Mouse (Mus musculus) myocyte (in vitro differentiated cells): ENCODE results near the gene Dydc2.

Experiments
- CEBPB ChIP-seq: IDR thresholded peaks from 2 replicates; pipeline ENCODE4 v1.6.1; 2011; ENCODE audit warnings: mild to moderate bottlenecking, moderate library complexity; ENCODE audit not compliant: poor library complexity, insufficient read depth, severe bottlenecking
- E2F4 ChIP-seq: IDR thresholded peaks from one replicate; pipeline ENCODE4 v1.6.1; 2011; ENCODE audit warnings: mild to moderate bottlenecking, control low read depth, moderate library complexity; ENCODE audit not compliant: insufficient read depth
- MAX ChIP-seq: IDR thresholded peaks from one replicate; pipeline ENCODE4 v1.6.1; 2011; ENCODE audit warnings: low read depth, mild to moderate bottlenecking, control low read depth
- MYOD1 ChIP-seq, 3 experiments: IDR thresholded peaks; one replicate each; pipeline ENCODE4 v1.6.1; 2011; ENCODE audit warnings: control low read depth in 2 of 3, low read depth in 2 of 3, mild to moderate bottlenecking in 2 of 3, moderate library complexity in 1 of 3; ENCODE audit not compliant: insufficient read length in 2 of 3, control insufficient read depth in 1 of 3
- MYOG ChIP-seq, 3 experiments: IDR thresholded peaks; one replicate each; pipeline ENCODE4 v1.6.1; 2011; ENCODE audit warnings: control low read depth in 2 of 3, low read depth in 2 of 3, mild to moderate bottlenecking in 2 of 3; ENCODE audit not compliant: insufficient read length in 2 of 3, control insufficient read depth in 1 of 3, insufficient read depth in 1 of 3
- POLR2A ChIP-seq: IDR thresholded peaks from one replicate; pipeline ENCODE4 v1.6.1; 2011; ENCODE audit warnings: low read depth, mild to moderate bottlenecking, control low read depth, moderate library complexity; ENCODE audit not compliant: insufficient read length
- POLR2AphosphoS2 ChIP-seq: IDR thresholded peaks from one replicate; pipeline ENCODE4 v1.6.1; 2011; ENCODE audit warnings: low read depth, control low read depth; ENCODE audit not compliant: insufficient read length
- REST ChIP-seq: IDR thresholded peaks from one replicate; pipeline ENCODE4 v1.6.1; 2011; ENCODE audit warnings: mild to moderate bottlenecking, control low read depth, moderate library complexity; ENCODE audit not compliant: insufficient read depth, insufficient read length
- SRF ChIP-seq: IDR thresholded peaks from one replicate; pipeline ENCODE4 v1.6.1; 2011; ENCODE audit warnings: low read depth; ENCODE audit not compliant: control insufficient read depth, insufficient read length
- TCF12 ChIP-seq: IDR thresholded peaks from one replicate; pipeline ENCODE4 v1.6.1; 2011; ENCODE audit warnings: mild to moderate bottlenecking, control low read depth; ENCODE audit not compliant: poor library complexity, insufficient read depth, severe bottlenecking
- TCF3 ChIP-seq: IDR thresholded peaks from one replicate; pipeline ENCODE4 v1.6.1; 2011; ENCODE audit warnings: low read depth, control low read depth; ENCODE audit not compliant: insufficient read length
- USF1 ChIP-seq: IDR thresholded peaks from one replicate; pipeline ENCODE4 v1.6.1; 2011; ENCODE audit warnings: low read depth, mild to moderate bottlenecking, control low read depth, moderate library complexity

- TF ChIP-seq MAX: no peak
- TF ChIP-seq POLR2A: no peak
- TF ChIP-seq CEBPB: no peak
- TF ChIP-seq TCF12: no peak
- no peak for TF ChIP-seq E2F4
- TF ChIP-seq MYOD1 (IDR thresholded peaks at IDR 0.05; ENCODE audit: control insufficient read depth in 1 of 3, insufficient read length in 2 of 3, low read depth in 2 of 3): no peak
- no peak for TF ChIP-seq POLR2AphosphoS2
- no peak for TF ChIP-seq SRF
- no peak for TF ChIP-seq REST
- no peak for TF ChIP-seq USF1
- TF ChIP-seq TCF3: no peak
- no peak for TF ChIP-seq MYOG (IDR thresholded peaks at IDR 0.05; ENCODE audit: control insufficient read depth in 1 of 3, insufficient read depth in 1 of 3, insufficient read length in 2 of 3, low read depth in 2 of 3)
Observed at GRCm38 (mm10) chr14:41116271-41116670, 47.3 kb upstream of the Dydc2 start.
